Mouse (Mus musculus): ENCODE measurements around the gene Lrrc10b.

Gene Lrrc10b

DNA sequence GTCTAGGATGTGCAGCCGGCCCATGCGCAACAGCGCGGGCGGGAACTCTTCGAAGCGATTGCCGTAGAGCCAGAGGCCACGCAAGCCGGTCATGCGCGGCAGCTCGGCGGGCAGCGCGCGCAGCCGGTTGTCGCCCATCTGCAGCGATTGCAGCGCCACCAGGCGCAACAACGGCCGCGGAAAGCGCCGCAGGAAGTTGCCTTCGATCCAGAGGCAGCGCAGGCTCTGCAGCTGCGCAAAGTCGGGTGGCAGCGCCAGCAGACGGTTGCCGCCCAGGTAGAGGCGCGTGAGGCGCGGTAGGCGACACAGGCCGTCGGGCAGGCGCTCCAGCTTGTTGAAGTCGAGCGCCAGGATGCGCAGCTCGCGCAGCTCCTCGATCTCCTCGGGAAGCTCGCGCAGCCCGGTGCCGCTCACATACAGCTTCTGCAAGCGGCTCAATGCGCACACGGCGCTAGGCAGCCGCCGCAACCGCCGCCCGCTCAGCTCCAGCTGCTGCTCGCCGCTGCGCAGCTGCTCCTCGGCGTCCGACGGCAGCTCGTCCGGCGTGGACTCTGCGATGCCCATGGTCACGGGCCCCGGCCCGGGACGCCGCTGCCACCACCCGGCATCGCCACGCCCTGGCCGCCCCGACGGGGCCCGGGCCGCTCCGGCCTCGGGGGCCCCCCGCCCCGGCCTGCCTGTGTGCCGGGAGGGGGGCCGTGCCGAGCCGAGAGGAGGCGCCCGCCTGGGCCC is at the start of gene Lrrc10b:
Gene Lrrc10b, minus strand, starts transcription at position 722 of the 732 bp plus-strand sequence.
- DNase-seq = no peak

DNA sequence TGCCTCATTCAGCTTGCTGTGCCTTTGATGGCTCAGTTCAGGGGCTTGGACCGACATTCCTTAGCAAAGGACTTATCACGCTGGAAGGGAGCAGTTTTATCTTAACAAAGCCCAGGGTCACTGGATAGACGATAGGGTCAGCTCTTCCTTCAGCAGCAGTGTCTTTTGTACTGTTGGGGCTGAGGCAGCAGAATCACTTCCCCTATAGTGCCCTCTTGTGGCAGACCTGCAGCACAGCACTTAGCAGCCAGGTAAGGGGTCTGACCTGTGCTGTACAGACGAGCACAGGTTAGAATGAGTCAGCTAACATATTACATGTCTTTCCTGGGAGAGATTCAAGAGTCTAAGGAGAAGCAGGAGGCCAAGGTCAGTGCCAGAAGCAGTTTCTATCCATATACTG is 45.3 kb upstream of the Lrrc10b start:
- DNase-seq = peak; percentile 42

GRCm38 (mm10) chr19:10500581-10500980 is 43.3 kb upstream of the Lrrc10b start:
- DNase-seq = no peak

DNA sequence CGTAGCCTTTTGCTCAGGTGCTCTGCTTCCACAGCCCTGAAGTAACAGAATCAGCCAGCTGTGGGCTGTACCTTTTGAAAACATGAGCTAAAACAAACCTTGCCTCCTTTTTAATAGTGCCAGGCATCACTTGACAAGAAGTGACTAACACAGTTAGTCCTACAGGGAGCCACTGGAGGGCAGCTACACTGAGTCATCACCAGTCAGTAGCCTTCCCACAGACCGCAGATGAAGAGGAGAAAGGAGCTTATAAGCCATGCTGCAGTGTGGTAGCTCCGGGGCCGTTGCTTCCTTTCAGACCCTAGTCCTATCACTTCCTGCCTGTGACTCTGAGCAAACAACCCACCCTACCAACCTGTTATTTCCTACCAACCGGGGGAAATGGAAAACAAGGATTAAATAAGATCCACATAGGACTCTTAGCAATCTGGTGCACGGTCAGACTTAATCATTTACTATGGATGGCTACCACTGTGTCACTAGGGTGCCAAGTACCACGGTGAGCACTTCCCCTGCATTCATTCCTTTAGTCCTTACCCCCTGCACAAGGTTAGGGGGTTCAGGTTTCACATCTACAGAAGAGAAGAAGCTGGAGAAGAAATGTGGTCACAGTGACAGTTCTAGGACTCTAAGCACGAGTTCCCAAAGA is 40.4 kb upstream of the Lrrc10b start:
- DNase-seq = no peak

DNA sequence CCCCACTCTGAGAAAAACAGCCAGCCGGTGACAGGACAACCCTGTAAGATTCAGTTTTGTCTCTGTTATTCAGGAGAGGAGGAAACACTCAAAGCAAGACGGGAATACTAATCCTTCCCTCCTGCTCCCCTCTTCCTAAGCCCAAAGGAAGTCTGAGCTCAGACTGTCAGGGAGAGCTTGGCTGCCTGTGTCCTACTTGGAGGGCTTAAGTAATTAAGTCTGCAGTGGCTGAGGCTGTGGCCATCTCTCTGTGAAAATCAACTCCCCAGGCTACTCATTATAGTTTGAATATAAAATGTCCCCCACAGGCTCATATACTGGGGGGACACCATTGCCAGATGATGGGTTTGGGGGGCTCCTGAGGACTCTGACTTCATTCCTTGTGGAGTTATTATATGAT is 39.7 kb upstream of the Lrrc10b start:
- DNase-seq = no peak

DNA sequence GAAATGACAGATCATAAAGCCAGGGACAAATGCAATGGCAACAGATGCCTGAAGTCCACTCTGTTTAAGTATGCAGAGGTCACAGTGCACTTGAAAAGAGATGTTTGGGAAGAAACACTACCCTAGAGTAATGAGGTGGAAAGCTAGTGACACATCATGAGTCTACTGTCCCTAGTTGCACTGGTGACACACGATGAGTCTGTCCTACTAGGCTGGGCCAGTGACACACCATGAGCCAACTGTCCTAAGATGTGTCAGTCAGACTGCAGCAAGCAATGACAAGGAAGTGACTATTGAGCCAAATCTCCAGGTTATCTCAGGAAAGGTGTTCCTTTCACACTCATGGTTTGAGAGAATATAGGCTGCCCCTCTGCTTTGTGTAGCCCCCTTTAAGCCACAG is 38.4 kb upstream of the Lrrc10b start:
- DNase-seq = no peak

GRCm38 (mm10) chr19:10486264-10486738 is 29.0 kb upstream of the Lrrc10b start:
- peak; percentile 80 for DNase-seq

DNA sequence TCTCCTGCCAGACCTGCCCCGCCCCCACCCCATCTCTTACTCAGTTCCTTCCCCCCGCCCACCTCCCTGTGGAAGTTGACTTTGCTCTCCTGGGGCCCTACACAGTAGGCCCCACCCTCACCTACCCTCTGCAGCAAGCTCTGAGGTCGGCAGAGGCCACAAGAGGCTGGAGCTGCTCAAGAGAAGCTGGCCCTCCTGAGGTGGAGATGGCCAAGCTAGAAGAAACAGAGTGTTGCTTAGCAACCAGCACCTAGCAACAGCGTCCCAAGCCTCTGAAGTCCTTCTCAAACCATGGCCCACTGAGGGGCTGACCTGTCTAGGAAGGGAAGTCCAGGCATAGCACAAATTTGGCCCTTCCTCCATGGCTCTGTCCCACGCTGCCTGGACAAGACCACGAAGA is 25.4 kb upstream of the Lrrc10b start, which contains the start of gene Ppp1r32:
Gene Ppp1r32, minus strand, starts transcription at position 226 of the 400 bp plus-strand sequence.
- DNase-seq = no peak

DNA sequence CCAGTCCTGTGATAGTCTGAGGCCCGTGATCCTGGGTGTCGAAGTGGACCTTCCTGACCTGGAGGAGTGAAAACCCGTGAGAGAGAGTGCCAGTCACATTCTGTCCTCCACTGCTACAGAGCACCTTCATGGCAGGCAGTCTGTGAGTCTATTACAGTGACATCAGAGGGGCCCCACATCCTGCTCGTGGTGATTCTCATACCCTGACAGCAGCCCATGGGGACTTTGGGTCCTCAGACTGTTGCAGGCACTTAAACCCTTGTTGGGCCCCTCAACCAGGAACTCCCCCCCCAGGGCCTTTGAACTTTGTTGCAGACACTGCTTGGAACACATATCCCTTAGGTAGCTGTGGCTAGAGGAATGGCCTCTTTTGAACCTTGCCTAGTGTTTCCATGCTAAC is 22.3 kb upstream of the Lrrc10b start:
- DNase-seq = no peak

- DNase-seq = no peak
Measured at GRCm38 (mm10) chr19:10473779-10474178, 16.5 kb upstream of the Lrrc10b start.

DNA sequence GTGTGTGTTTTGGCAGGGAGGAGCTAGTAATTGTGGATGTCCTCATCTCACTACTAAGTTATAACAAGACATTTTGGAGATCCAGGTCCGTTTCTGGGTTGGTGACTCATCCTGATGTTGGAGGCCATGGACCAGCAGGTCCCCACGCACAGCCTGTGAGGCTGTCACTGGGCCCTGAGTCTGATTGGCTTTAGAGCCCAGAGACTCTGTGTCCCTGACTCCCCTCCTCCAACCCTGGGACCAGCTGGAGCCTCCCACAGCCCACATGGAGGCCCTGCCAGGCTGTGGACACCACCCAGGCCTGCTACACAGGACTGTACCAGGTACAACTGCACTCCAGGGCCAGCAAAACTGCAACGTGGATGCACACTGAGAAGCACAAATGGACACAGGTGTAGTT is 15.7 kb upstream of the Lrrc10b start:
- DNase-seq = no peak

- no peak for DNase-seq
Measured at GRCm38 (mm10) chr19:10469171-10469658, 11.9 kb upstream of the Lrrc10b start.

GRCm38 (mm10) chr19:10464427-10464826 is 7.2 kb upstream of the Lrrc10b start:
- DNase-seq = no peak

DNA sequence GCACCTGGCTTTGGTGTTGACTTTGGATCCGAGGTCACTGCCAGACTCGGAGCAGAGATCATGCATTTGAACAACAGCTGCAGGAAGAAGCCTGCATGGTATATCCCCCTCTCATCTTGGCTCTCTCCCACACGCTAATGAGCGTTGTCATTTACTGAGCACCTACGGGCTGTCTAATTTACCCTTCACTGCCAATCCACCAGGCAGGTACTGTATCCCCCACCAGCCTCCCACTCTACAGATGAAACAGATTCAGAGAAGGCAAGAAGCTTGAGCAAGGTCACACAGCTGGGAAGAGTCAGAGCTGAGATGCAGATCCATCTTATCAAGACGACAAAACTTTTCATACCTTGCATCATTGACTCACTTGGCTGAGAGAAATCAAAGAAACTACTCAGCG is 4.3 kb upstream of the Lrrc10b start:
- DNase-seq = no peak

- DNase-seq = no peak
Measured at GRCm38 (mm10) chr19:10459907-10460306, 2.6 kb upstream of the Lrrc10b start.

DNA sequence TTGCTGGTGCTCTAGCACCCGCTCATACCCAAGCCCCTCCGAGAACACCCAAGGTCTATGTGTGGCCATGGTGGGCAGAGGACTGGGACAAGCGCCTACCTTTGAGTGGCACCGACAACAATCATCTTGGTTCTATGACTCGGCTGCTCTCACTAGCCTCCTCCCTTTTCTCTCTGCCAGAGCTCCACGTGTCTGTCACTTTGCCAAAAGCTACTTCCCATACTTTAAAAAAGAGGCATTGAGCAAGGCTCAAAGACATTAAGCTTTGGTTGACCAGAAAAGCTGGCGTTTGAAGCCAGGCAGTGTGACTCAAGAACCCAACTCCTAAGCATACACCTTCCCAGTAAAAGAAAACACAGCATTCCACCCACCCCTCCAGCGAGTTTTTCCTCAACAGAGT is 823 bp upstream of the Lrrc10b start:
- no peak for DNase-seq

DNA sequence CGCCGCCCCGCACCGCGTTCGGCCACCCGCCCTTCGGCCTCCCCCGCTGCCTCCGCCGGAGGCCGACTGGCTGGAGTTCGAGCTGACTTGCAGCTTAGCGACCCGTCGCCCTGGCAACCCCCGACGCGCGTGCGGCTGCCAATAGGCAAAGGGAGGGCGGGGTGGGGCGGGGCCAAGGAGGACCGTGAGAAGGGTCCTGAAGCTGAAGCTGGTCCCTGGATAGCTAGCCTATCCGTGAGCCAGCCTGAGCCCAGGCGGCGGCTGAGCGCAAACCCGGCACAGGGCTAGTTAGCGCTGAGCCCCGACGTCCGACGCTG is 169 bp upstream of the Lrrc10b start:
- no peak for DNase-seq

DNA sequence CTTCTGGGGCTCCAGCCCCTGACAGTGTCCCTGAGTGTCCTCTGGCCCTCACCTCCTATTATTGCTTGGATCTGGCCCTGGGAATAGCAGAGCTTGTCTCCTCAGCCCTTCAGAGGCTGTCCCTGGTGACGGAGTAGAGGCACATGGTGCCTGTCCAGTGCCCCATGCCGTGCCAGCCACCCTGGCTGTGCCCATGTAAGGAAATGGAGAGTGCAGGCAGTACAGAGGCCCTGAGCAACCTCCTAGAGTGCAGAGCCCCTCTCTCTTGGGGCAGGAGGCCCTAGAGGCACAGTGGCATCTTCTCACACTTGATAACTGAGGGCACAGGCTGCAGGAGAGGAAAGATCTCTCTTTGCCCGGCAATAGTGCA is 1.9 kb downstream of the Lrrc10b start:
- DNase-seq = no peak

DNA sequence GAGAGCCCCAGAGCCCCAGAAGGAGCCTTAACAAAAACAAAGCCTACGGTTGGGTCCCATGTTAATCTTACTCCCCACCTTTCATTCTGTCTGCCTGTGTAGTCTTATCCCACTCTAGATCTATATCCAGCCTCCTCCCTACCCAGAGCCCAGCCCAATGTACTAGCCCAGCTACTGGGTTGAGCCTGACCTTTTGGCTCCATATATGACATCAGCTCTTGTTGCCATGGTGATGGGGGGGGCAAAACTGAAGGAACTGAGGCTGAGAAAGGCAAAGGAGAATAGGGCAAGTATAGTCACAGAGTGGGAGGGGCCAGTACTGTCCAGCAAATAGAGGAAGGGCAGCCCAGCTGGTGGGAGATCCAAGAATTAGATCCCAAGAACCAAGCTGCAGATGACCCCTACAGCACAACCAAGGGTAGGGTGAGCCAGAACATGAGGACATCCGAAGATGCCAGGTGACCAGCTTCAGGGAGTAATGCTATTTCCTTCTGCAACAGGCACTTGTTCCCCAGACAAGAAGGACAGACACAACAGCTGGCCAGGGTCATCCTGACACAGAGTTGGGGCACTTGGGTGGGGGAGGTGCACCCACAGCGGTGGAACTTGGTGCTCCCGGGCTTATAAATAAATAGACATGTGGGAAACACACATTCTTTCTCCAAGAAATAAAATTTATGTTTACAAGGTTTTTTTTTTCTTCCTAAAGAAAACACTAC is 2.4 kb downstream of the Lrrc10b start:
- no peak for DNase-seq

GRCm38 (mm10) chr19:10449708-10450107 is 7.6 kb downstream of the Lrrc10b start:
- peak; percentile 78 for DNase-seq

DNA sequence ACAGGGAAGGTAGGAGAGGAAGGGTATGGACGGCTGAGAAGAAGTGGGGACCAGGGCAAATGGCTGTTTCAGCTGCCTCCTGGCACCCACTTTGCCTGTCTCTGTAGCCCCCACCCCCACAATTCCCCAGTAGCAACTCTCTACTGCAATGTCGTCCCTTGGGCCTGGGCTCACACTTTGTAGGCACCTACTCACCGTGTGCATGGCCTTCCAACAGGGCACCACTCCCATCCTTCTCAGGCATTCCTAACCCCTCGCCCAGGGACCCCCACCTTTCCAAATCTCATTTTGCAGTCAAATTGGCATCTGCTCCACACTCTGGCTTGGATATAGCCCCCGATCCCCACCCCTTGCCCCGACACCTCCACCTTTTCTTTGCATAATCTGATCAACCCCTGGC is 8.1 kb downstream of the Lrrc10b start:
- DNase-seq = no peak

GRCm38 (mm10) chr19:10448275-10448674 is 9.0 kb downstream of the Lrrc10b start:
- DNase-seq = no peak

GRCm38 (mm10) chr19:10444685-10445369 is 12.4 kb downstream of the Lrrc10b start:
- no peak for DNase-seq

Measured in cerebellum, adult 9-10 months (tissue).